Mouse (Mus musculus) macrophage (primary cell): ENCODE results near the gene Cacna2d2. TPM values are rescaled to one million over a fixed set of nuclear protein-coding genes. Genes with fewer than 3 reads are reported as not detected.

Source experiments
- H3K27ac ChIP-seq: fragments of 350-480 bp; formaldehyde crosslinking; 2 replicates; pipeline ENCODE4 v1.9.0; 2021
- H3K36me3 ChIP-seq: fragments of 350-480 bp; formaldehyde crosslinking; 2 replicates; pipeline ENCODE4 v1.9.0; 2021; ENCODE audit errors: inconsistent target
- H3K4me3 ChIP-seq: fragments of 350-480 bp; formaldehyde crosslinking; 2 replicates; pipeline ENCODE4 v1.9.0; 2021; ENCODE audit errors: inconsistent target
- H3K79me2 ChIP-seq: fragments of 350-480 bp; formaldehyde crosslinking; 2 replicates; pipeline ENCODE4 v1.9.0; 2021; ENCODE audit errors: inconsistent target
- WGBS: methylation state at CpG from one replicate; pipeline ENCODE4 v1.1.7; 2026; ENCODE audit warnings: inconsistent platforms; ENCODE audit not compliant: missing documents; 5-methylcytosine and 5-hydroxymethylcytosine counted together
- polyA plus RNA-seq: library from polyadenylated mRNA; stranded (reverse); fragments of 250-400 nt; gene quantifications from 3 replicates; pipeline ENCODE4 v1.2.4, GENCODE M21; 2018; ENCODE audit warnings: inconsistent platforms

Cacna2d2 gene
- polyA plus RNA-seq, 1 experiment from 2014 or later = not detected

DNA sequence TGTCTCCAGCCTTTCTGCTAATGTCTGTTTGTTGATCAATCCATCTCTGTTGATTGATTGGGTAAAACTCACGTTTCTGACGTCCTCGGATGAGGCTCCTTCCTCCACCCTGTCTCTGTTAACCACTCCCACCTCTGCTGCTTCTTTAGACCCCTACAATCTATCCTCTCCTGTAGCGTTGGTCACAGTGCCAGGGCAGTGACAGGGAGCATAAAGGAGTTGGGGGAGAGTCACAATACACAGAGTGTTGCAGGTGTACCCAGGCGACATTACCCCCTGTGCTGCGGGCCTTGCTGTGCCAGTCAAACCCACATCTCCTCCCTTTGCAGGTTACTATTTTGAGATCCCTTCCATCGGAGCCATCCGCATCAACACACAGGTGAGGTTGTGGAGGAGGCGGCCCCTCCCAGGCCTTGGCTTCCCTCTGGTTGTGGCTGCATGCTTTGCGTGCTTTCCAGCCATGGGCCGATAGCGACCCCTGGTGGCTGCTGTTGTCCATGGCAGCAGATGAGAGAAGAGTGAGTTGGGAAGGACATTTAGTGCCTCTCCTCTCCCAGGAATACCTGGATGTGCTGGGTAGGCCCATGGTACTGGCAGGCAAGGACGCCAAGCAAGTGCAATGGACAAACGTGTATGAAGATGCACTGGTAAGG is 115.0 kb downstream of the Cacna2d2 start:
- no peaks in the 10 kb centered on the region for H3K79me2 ChIP-seq
- 26% methylated on average over 14 of the region's 14 CpGs for WGBS
- H3K4me3 ChIP-seq = no peak overlapping the region
- no peak overlapping the region for H3K27ac ChIP-seq
- no peaks in the 10 kb centered on the region for H3K36me3 ChIP-seq

DNA sequence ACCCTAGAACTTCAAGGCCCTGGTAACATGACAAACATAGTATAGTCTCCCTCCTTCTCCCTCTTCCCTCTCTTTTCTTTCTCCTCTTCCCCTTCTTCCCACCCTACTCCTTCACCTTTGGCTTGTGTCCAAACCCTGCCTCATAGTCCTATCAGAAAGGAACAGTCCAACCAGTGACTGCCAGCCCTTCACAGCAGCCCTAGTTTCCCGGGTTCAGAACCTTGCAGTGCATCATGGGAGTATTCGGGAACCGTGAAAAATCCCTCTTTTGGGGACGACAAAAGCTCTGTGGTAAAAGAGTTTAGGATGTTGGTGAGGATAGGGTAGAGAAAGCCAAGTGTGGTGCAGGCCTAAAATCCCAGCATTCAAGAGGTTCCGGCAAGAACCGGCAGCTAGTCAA is 120.9 kb downstream of the Cacna2d2 start:
- H3K27ac ChIP-seq = no peak overlapping the region
- 93% methylated on average over 6 of the region's 6 CpGs for WGBS
- no peaks in the 10 kb centered on the region for H3K36me3 ChIP-seq
- H3K4me3 ChIP-seq = no peak overlapping the region
- no peaks in the 10 kb centered on the region for H3K79me2 ChIP-seq

DNA sequence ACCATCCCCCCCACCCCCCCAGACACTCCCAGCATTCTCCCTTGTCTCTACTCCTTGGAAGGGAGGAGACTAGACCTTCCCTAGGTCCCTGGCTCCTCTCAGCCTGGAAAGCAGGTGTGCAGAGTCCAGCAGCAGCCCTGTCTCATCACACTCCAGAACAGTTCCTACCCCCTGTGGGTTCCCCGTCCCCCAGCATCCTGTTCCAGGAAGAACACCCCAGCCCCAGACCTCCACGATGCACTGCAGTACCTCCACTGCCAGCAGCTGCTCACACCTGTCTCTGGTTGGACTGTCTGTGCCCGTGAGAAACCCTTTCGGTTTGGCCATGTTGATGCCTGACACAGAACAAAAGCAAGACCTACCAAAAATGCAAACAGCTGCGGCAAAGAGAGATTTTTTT is 121.8 kb downstream of the Cacna2d2 start:
- no peak overlapping the region for H3K27ac ChIP-seq
- 15% methylated on average over 5 of the region's 5 CpGs for WGBS
- H3K79me2 ChIP-seq = no peaks in the 10 kb centered on the region
- no peak overlapping the region for H3K4me3 ChIP-seq
- no peaks in the 10 kb centered on the region for H3K36me3 ChIP-seq

DNA sequence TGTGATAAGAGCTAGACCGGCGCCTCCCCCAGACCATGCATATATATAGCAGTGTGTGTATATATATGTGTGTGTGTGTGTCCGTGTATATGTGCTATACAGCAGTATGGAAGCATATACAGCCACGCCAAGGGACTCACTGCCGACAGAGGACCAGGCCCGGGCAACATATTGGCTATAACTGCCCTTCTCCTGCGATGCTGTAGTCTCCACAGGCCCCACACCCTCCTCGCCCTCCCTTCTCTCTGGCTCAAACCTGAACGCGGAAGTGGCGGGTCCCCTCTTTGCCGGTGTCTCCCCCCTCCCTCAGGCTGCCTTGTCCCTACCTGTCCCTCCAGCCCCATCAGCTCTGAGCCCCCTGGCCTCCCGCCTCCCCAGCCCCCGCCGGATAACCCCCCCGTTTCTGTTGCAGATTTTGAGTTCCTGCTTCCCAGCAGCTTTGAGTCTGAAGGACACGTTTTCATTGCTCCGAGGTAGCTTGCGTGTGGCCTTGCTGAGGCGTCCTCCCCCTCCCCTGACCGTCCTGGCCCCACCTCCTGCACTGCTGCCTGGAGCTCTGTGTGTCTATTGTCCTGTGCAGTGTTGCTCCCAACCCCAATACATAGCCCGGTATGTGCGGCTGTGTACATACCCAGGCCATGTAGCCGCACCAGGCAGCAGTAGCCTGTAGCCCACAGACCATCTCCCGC is 122.4 kb downstream of the Cacna2d2 start:
- H3K79me2 ChIP-seq = no peaks in the 10 kb centered on the region
- WGBS = 15% methylated on average over 25 of the region's 25 CpGs
- no peaks in the 10 kb centered on the region for H3K36me3 ChIP-seq
- H3K27ac ChIP-seq = no peak overlapping the region
- H3K4me3 ChIP-seq = no peak overlapping the region

DNA sequence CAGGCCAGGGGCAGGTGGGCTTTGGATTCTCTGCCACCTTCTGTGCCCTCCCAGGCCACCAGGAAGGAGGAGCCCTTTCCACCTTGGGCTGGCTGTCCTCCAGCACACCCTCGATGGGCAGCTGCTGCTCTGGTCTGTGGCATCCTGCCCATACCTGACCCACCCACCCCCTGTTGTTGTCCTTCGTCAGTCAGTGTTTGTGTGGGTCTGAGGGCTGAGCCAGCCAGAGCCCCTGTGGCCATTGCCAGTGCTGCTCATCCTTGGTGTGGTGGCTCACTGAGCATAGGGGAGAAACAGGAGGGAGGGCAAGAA is 122.9 kb downstream of the Cacna2d2 start:
- H3K36me3 ChIP-seq = no peaks in the 10 kb centered on the region
- H3K4me3 ChIP-seq = no peak overlapping the region
- no peak overlapping the region for H3K27ac ChIP-seq
- H3K79me2 ChIP-seq = no peaks in the 10 kb centered on the region
- WGBS = 48% methylated on average over 2 of the region's 2 CpGs

DNA sequence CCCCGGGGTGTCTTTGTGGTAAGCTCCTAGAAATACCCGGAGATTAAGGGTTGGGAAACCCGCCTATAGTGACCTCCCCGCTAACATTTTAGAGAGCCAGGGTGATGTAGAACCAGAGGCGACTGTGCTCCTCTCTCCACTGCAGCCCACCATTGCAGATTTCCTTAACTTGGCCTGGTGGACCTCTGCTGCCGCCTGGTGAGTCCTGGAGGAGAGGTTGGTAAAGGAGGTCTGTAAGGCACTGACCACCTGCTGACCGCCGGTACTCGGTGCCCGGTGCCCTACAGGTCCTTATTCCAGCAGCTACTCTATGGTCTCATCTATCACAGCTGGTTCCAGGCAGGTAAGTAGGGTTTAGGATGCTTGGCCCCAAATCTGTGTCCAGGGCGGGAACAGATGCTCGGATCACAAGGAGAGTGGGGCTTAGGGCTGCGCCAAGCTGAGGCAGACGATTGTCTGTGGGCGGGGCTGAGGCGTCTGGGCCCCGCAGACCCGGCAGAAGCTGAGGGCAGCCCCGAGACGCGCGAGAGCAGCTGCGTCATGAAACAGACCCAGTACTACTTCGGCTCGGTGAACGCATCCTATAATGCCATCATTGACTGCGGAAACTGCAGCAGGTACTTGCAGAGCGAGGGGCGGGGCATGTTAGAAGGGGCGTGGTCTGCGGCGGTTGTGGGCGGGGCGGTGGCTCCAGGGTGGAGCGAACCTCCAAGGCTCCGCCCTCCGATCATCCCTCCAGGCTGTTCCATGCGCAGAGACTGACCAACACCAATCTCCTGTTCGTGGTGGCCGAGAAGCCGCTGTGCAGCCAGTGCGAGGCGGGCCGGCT is 127.0 kb downstream of the Cacna2d2 start:
- WGBS = 12% methylated on average over 44 of the region's 44 CpGs

DNA sequence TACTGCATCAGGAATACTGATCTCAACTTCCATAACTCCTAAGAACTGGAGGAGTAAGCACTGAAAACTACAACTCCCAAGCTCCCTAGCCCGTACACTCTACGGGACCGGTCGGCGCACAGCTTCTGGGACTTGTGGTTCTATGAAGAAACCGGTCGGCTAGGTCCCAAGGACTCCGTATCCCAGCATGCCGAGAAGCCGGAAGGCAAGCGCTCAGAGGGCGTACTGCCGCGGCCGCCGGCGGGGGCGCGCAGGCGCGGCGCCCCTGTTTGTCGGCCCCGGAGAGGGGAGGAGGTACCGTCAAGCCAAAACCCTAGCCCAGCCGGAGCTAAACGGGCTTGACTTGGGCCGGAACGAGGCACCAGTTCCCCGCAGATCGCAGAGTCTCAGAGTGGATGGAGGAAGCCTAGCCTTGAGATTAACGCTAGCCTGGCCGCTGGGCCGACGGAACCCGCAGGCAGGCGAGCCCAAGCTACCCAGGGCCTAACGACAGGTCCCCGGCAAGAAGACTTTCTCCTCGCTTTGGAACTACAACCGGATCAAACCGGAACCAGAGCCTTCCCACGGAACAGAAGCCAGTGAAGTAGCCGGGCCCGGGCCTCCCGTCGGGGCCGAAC is 134.5 kb downstream of the Cacna2d2 start, which contains the start of gene Tmem115:
Tmem115 (plus strand) TSS at position 155 of the 617 bp plus-strand sequence.
- Histone ChIP-seq H3K36me3 (peaks cover 17% of the 10 kb centered on the region), H3K79me2 (peaks cover 43% of the 10 kb centered on the region), H3K4me3 (peak within 1 kb of the TSS; percentile 75), H3K27ac (peak within 1 kb of the TSS; percentile 57)
- under 1% methylated on average over 47 of the region's 48 CpGs for WGBS

More for the DNA sequence above, 127.0 kb downstream of the Cacna2d2 start:
- Histone ChIP-seq H3K36me3 (no peaks in the 10 kb centered on the region), H3K27ac (no peak overlapping the region), H3K79me2 (no peaks in the 10 kb centered on the region), H3K4me3 (no peak overlapping the region)

DNA sequence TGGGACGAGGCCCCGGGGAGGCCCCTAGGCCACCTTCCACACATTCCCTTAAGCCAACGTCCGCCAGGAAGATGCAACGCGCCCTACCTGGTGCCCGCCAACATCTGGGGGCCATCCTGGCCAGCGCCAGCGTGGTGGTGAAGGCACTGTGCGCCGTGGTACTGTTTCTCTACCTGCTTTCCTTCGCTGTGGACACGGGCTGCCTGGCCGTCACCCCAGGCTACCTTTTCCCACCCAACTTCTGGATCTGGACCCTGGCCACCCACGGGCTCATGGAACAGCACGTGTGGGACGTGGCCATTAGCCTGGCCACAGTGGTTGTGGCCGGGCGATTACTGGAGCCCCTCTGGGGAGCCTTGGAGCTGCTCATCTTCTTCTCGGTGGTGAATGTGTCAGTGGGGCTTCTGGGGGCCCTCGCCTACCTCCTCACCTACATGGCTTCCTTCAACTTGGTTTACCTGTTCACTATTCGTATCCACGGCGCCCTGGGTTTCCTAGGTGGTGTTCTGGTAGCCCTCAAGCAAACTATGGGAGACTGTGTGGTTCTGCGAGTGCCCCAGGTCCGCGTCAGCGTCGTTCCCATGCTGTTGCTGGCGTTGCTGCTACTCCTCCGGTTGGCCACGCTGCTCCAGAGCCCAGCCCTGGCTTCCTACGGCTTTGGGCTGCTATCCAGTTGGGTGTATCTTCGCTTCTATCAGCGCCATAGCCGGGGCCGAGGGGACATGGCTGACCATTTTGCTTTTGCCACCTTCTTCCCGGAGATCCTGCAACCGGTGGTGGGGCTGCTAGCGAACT is 135.2 kb downstream of the Cacna2d2 start:
- H3K79me2 ChIP-seq = peaks cover 43% of the 10 kb centered on the region
- peak overlapping the region; percentile 57 for H3K27ac ChIP-seq
- H3K4me3 ChIP-seq = peak overlapping the region; percentile 75
- 2% methylated on average over 40 of the region's 40 CpGs for whole genome bisulfite sequencing
- peaks cover 23% of the 10 kb centered on the region for H3K36me3 ChIP-seq

DNA sequence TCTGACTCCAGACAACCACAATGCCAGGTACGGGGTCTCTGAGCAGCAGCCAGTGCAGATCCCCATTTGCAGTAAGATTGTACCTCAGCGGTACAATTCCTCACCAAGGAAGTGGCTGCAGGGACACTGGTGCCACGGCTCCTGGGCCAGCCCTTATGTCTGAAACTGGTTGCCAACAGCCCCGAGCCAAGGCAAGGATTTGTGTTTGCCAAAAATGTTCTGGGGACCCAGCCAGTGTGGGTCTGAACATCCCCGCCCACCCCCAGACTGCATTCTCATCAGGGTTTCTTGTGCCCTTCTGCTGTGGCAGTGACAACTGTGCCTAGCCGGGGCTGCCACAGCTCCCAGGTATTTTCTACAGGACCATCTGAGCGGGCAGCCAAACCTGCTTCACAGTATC is 138.8 kb downstream of the Cacna2d2 start:
- Histone ChIP-seq H3K4me3 (no peak overlapping the region), H3K27ac (no peak overlapping the region), H3K79me2 (peaks cover 43% of the 10 kb centered on the region), H3K36me3 (peaks cover 26% of the 10 kb centered on the region)
- 99% methylated on average over 7 of the region's 7 CpGs for WGBS

DNA sequence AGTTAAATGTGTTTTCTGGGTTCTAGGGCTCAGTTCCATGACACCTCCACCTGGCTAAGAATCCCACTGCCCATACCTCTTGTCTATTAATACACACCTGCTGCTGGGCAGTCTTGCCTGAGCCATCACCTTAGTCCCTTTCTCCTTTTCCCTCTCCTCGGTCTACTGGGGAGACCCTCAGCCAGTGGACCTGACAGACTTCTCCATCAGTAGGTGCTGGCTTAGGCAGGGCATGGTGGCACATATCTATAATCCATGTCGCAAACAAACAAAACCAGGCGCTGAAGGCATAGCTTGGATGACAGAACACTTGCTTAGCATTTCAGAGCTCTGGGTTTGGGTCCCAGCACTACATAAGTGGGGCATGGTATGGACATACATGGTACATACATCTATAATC is 139.3 kb downstream of the Cacna2d2 start:
- WGBS = 89% methylated on average over 3 of the region's 3 CpGs

DNA sequence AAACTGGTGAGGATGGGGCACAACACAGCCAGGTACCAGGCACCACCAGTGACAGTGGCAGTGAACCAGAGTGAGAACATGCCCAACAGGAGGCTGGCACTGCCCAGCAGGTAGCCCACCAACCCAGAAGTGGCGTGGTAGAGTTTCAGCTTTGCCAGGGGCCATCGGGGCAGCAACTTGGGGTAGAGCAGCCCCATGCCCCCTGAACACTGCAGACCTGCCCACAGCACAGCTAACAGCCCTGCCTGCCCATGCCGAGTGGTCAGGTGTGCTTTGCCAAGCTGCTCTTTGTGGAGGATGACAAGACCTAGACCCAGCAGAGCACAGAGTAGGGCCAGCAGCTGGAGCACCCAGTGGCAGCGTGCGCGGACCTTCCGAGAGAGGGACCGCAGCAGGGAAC is 140.5 kb downstream of the Cacna2d2 start:
- Histone ChIP-seq H3K27ac (no peak overlapping the region), H3K79me2 (peaks cover 34% of the 10 kb centered on the region), H3K4me3 (no peak overlapping the region), H3K36me3 (peaks cover 39% of the 10 kb centered on the region)
- over 99% methylated on average over 8 of the region's 8 CpGs for WGBS

More for the DNA sequence above, 139.3 kb downstream of the Cacna2d2 start:
- no peak overlapping the region for H3K27ac ChIP-seq
- peaks cover 27% of the 10 kb centered on the region for H3K36me3 ChIP-seq
- H3K4me3 ChIP-seq = no peak overlapping the region
- peaks cover 43% of the 10 kb centered on the region for H3K79me2 ChIP-seq

DNA sequence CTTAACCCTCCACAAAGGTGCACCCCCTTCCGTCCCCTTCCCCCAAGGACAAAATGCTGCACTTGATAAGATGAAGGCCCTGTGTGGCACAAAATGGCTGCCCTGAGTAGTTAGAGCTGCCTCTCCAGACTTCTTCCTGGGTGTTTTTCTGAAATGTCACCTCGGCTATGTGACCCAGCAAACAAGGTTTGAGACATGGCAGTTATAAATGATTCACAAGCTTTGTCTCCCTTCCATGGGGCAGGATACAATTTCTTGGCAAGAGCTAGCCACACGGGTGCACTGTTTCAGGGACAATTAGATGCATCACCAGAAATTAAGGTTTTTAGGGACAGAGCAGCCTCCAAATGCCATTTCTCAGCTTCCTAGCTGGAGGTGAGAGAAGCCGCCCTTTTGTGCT is 141.0 kb downstream of the Cacna2d2 start:
- H3K79me2 ChIP-seq = peaks cover 30% of the 10 kb centered on the region
- 89% methylated on average over 4 of the region's 4 CpGs for WGBS
- no peak overlapping the region for H3K27ac ChIP-seq
- H3K4me3 ChIP-seq = no peak overlapping the region
- peaks cover 41% of the 10 kb centered on the region for H3K36me3 ChIP-seq

DNA sequence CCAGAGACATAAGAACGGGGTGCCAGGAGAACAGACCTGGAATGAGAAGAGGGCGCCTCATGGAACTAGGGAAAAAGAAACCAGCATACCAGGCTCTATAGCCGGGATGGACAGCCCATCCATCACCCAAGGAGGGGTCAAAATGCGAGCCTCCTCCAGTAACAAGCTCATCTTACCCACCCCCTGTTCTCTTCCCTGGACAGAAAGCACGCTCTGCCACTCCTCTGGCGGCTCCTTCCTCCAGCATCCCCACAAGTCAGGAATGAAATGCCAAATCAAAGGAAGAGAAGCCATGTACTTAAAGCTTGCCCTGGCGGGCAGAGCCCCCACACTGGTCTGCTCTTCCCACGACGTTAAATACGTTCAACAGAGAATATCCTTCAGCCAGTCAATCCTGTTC is 141.6 kb downstream of the Cacna2d2 start:
- H3K4me3 ChIP-seq = peak overlapping the region; percentile 78; the same call in 1 of the 2 replicates
- 75% methylated on average over 9 of the region's 10 CpGs for WGBS
- peaks cover 24% of the 10 kb centered on the region for H3K79me2 ChIP-seq
- peaks cover 41% of the 10 kb centered on the region for H3K36me3 ChIP-seq
- H3K27ac ChIP-seq = no peak overlapping the region
